In genomic region chr11:60913301-60914196, GRCm38 (mm10) we compare ENCODE assay signal across 8 mouse cellular contexts. TPM values are rescaled to one million over a fixed set of nuclear protein-coding genes. Genes with fewer than 3 reads are reported as not detected.
DNase-seq lines count a peak whose midpoint lies in the region; ATAC-seq lines count a peak whose summit lies in the region.

No protein-coding gene starts in this region.

- peak; percentile 89 for DNase-seq in 416B (ENCODE audit: low read depth)
- DNase-seq in adrenal gland, postnatal 4 days (ENCODE audit: low spot score in 2 of 2): peak; percentile 73 to 83
- DNase-seq in heart, adult 8-10 months (ENCODE audit: low spot score): peak; percentile 92
- peak; percentile 85 to 93 for DNase-seq in kidney, adult 8-10 months
- peak; percentile 83 to 93 for DNase-seq in spleen, adult 18-20 months

- peak overlapping the region; percentile 89 for H3K9ac ChIP-seq in embryonic facial prominence, embryonic 13.5 days
- peak overlapping the region; percentile 87 for H3K9ac ChIP-seq in limb, embryonic 13.5 days
- peak overlapping the region; percentile 98 for H3K9ac ChIP-seq in midbrain, embryonic 15.5 days

- peak overlapping the region; percentile 92 for H3K4me3 ChIP-seq in embryonic facial prominence, embryonic 13.5 days
- H3K4me3 ChIP-seq in limb, embryonic 13.5 days: peak overlapping the region; percentile 91
- peak overlapping the region; percentile 100 for H3K4me3 ChIP-seq in midbrain, embryonic 15.5 days

- peaks cover 26% of the 10 kb centered on the region for H3K4me1 ChIP-seq in embryonic facial prominence, embryonic 13.5 days
- peaks cover 34% of the 10 kb centered on the region for H3K4me1 ChIP-seq in limb, embryonic 13.5 days
- peaks cover 35% of the 10 kb centered on the region for H3K4me1 ChIP-seq in midbrain, embryonic 15.5 days

- no peaks in the 10 kb centered on the region for H3K27me3 ChIP-seq in embryonic facial prominence, embryonic 13.5 days
- H3K27me3 ChIP-seq in limb, embryonic 13.5 days: 0 out of 2 replicates have a peak, but pooled peaks cover 4% of the 10 kb centered on the region
- no peaks in the 10 kb centered on the region for H3K27me3 ChIP-seq in midbrain, embryonic 15.5 days (replicated peaks)

- H3K4me2 ChIP-seq in embryonic facial prominence, embryonic 13.5 days: peak overlapping the region; percentile 89
- peak overlapping the region; percentile 88 for H3K4me2 ChIP-seq in limb, embryonic 13.5 days (replicated peaks)
- peak overlapping the region; percentile 89 for H3K4me2 ChIP-seq in midbrain, embryonic 15.5 days

- 0 out of 2 replicates have a peak, but pooled peaks cover 2% of the 10 kb centered on the region for H3K36me3 ChIP-seq in embryonic facial prominence, embryonic 13.5 days
- H3K36me3 ChIP-seq in limb, embryonic 13.5 days: no peaks in the 10 kb centered on the region
- no peaks in the 10 kb centered on the region for H3K36me3 ChIP-seq in midbrain, embryonic 15.5 days (replicated peaks)

- under 1% methylated on average over 86 of the region's 86 CpGs for WGBS in embryonic facial prominence, embryonic 13.5 days
- WGBS in limb, embryonic 13.5 days: under 1% methylated on average over 74 of the region's 86 CpGs
- WGBS in midbrain, embryonic 15.5 days: under 1% methylated on average over 80 of the region's 86 CpGs

- H3K27ac ChIP-seq in embryonic facial prominence, embryonic 13.5 days: peak overlapping the region; percentile 69
- H3K27ac ChIP-seq in limb, embryonic 13.5 days: no peak overlapping the region
- peak overlapping the region; percentile 84 for H3K27ac ChIP-seq in midbrain, embryonic 15.5 days

- H3K9me3 ChIP-seq in embryonic facial prominence, embryonic 13.5 days: no peaks in the 10 kb centered on the region
- H3K9me3 ChIP-seq in limb, embryonic 13.5 days: no peaks in the 10 kb centered on the region
- no peaks in the 10 kb centered on the region for H3K9me3 ChIP-seq in midbrain, embryonic 15.5 days

- peak; percentile 80 for ATAC-seq in embryonic facial prominence, embryonic 13.5 days (ENCODE audit: insufficient number of reproducible peaks, insufficient read depth, low FRiP score, low TSS enrichment, low read depth)
- peak; percentile 94 for ATAC-seq in limb, embryonic 13.5 days (ENCODE audit: low FRiP score, low read depth)
- ATAC-seq in midbrain, embryonic 15.5 days (replicated peaks): peak; percentile 97

RNA-seq across cellular contexts. Expression of gene Natd1, which starts 1.0 kb away (rescaled TPM):
- 10 to 100 TPM; 30.8 TPM for total RNA-seq in adrenal gland, postnatal 4 days (2021)
- 20.0 and 20.2 TPM in 2 replicates for polyA plus RNA-seq in embryonic facial prominence, embryonic 13.5 days (2015; fragmentation: Nextera tagmentation; extraction: Ambion mirVana)
- total RNA-seq in heart, adult 8-10 months (2022): 10 to 100 TPM in 2 of 4 experiments, 1 to 10 TPM in 2; 8.6 to 15.0 (median 11.0) TPM
- polyA plus RNA-seq in limb, embryonic 13.5 days (2015; fragmentation: Nextera tagmentation; extraction: Ambion mirVana): 21.0 and 22.3 TPM in 2 replicates
- 31.6 and 39.2 TPM in 2 replicates for polyA plus RNA-seq in midbrain, embryonic 15.5 days (2015; fragmentation: Nextera tagmentation; extraction: Ambion mirVana)

RNA-seq across cellular contexts. Expression of gene Map2k3, which starts 18.3 kb away (rescaled TPM):
- 10 to 100 TPM; 92.4 to 93.9 TPM for total RNA-seq in adrenal gland, postnatal 4 days (2021)
- 92.1 and 92.2 TPM in 2 replicates for polyA plus RNA-seq in embryonic facial prominence, embryonic 13.5 days (2015; fragmentation: Nextera tagmentation; extraction: Ambion mirVana)
- total RNA-seq in heart, adult 8-10 months (2022): 10 to 100 TPM; 74.6 to 80.8 (median 77.0) TPM
- 87.6 and 93.3 TPM in 2 replicates for polyA plus RNA-seq in limb, embryonic 13.5 days (2015; fragmentation: Nextera tagmentation; extraction: Ambion mirVana)
- polyA plus RNA-seq in midbrain, embryonic 15.5 days (2015; fragmentation: Nextera tagmentation; extraction: Ambion mirVana): 32.0 and 34.0 TPM in 2 replicates

RNA-seq across cellular contexts. Expression of gene Tmem11, which starts 34.5 kb away (rescaled TPM):
- total RNA-seq in adrenal gland, postnatal 4 days (2021): 10 to 100 TPM; 41.5 to 42.7 TPM
- polyA plus RNA-seq in embryonic facial prominence, embryonic 13.5 days (2015; fragmentation: Nextera tagmentation; extraction: Ambion mirVana): 59.5 and 61.9 TPM in 2 replicates
- total RNA-seq in heart, adult 8-10 months (2022): 10 to 100 TPM; 29.8 to 35.3 (median 31.1) TPM
- 62.3 and 67.1 TPM in 2 replicates for polyA plus RNA-seq in limb, embryonic 13.5 days (2015; fragmentation: Nextera tagmentation; extraction: Ambion mirVana)
- polyA plus RNA-seq in midbrain, embryonic 15.5 days (2015; fragmentation: Nextera tagmentation; extraction: Ambion mirVana): 58.4 and 61.0 TPM in 2 replicates
